ENCODE assay signal across 13 mouse cellular contexts in the genomic region with DNA sequence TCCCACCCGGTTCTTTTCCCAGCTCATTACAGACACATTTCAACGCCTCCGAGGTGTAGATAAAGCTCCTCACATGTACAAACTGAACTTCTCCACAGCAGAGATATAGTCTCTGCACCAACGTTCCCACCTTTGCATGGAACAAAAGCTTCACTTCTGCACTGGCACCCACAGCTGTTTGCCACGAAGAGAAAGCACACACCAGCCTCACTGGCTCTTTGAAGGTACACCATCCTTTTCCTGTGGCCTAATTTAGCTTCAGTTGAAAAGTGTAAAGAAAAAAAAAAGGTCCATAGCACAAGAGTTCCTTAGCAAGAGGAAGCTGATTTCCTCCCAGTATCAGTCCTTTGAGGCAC. TPM values are rescaled to one million over a fixed set of nuclear protein-coding genes. Genes with fewer than 3 reads are reported as not detected.
DNase-seq lines count a peak whose midpoint lies in the region; ATAC-seq and TF ChIP-seq lines count a peak whose summit lies in the region.
"Had no signal": no experiment of that assay in that cellular context is flagged by ENCODE, and none has a peak within 500 bp of the region (broad histone marks: within the 10 kb centered on the region; RNA-seq: fewer than 3 reads in every experiment).

No protein-coding gene starts in this region.

- H3K9ac ChIP-seq in heart, embryonic 12.5 days: 0 out of 2 replicates have a peak overlapping the region, but pooled peaks have one; percentile 13
- H3K9ac ChIP-seq: embryonic facial prominence, embryonic 12.5 days; forebrain, embryonic 12.5 days had no signal

- no peaks in the 10 kb centered on the region for H3K9me3 ChIP-seq in heart, embryonic 12.5 days (replicated peaks)
- H3K9me3 ChIP-seq: embryonic facial prominence, embryonic 12.5 days; forebrain, embryonic 12.5 days had no signal

- peaks cover 22% of the 10 kb centered on the region for H3K4me1 ChIP-seq in heart, embryonic 12.5 days (replicated peaks)
- H3K4me1 ChIP-seq: embryonic facial prominence, embryonic 12.5 days; forebrain, embryonic 12.5 days had no signal

- no peak overlapping the region for H3K4me3 ChIP-seq in heart, embryonic 12.5 days
- 0 out of 2 replicates have a peak overlapping the region, but pooled peaks have one; percentile 7 for H3K4me3 ChIP-seq in left cerebral cortex, adult 2 months
- H3K4me3 ChIP-seq: embryonic facial prominence, embryonic 12.5 days; forebrain, embryonic 12.5 days had no signal

- no peaks in the 10 kb centered on the region for H3K27me3 ChIP-seq in heart, embryonic 12.5 days (replicated peaks)
- H3K27me3 ChIP-seq: embryonic facial prominence, embryonic 12.5 days; forebrain, embryonic 12.5 days had no signal

- intact Hi-C loops in left cerebral cortex, adult 2 months (cut with DNase I): no loop called here
- intact Hi-C loops in left cerebral cortex, postnatal 36 days (cut with DNase I): no loop called here

- 22% methylated on average over 5 of the region's 5 CpGs for WGBS in heart, embryonic 12.5 days

- H3K4me2 ChIP-seq in heart, embryonic 12.5 days: peak overlapping the region; percentile 33
- H3K4me2 ChIP-seq: embryonic facial prominence, embryonic 12.5 days; forebrain, embryonic 12.5 days; midbrain, embryonic 11.5 days had no signal

- H3K36me3 ChIP-seq in heart, embryonic 12.5 days: no peaks in the 10 kb centered on the region
- H3K36me3 ChIP-seq: embryonic facial prominence, embryonic 12.5 days; forebrain, embryonic 12.5 days had no signal

- DNase-seq in heart, postnatal 4 days: no peak
- no peak for DNase-seq in left cerebral cortex, adult 2 months (ENCODE audit: extremely low spot score in 1 of 2, low spot score in 2 of 2)
- no peak for DNase-seq in left cerebral cortex, postnatal 36 days (ENCODE audit: low spot score in 2 of 2)
- peak; percentile 66 for DNase-seq in thymus, postnatal 14 days
- DNase-seq in lung, postnatal 36 days: no peak
- no peak for DNase-seq in retina, postnatal 1 day
- DNase-seq: cerebellum, adult 8-10 months; gastrocnemius, postnatal 14 days had no signal

- no peak for TF ChIP-seq CTCF in left cerebral cortex, adult 2 months (IDR thresholded peaks at IDR 0.05)

- no peak; the same call in 1 of the 2 replicates for ATAC-seq in heart, embryonic 12.5 days (ENCODE audit: insufficient number of reproducible peaks, low FRiP score)
- ATAC-seq in granulocyte monocyte progenitor cell, adult 5-6 weeks (replicated peaks; ENCODE audit: poor library complexity, severe bottlenecking): peak; percentile 48

- no peak overlapping the region for H3K27ac ChIP-seq in heart, embryonic 12.5 days (ENCODE audit: poor library complexity, severe bottlenecking)
- peak overlapping the region; percentile 38; the same call in 1 of the 2 replicates for H3K27ac ChIP-seq in left cerebral cortex, adult 2 months
- H3K27ac ChIP-seq: embryonic facial prominence, embryonic 12.5 days; forebrain, embryonic 12.5 days had no signal

RNA-seq across cellular contexts. Expression of a gene that starts 25.9 kb away (rescaled TPM):
- polyA plus RNA-seq in heart, embryonic 12.5 days (2016; fragmentation: Nextera tagmentation; extraction: Ambion mirVana): 8.8 and 9.9 TPM in 2 replicates
- total RNA-seq in heart, postnatal 4 days (2021): 10 to 100 TPM; 13.6 to 16.0 TPM
- 10 to 100 TPM; 14.5 to 17.5 TPM for total RNA-seq in left cerebral cortex, adult 2 months (2021)
- 10 to 100 TPM; 11.0 to 16.1 TPM for total RNA-seq in left cerebral cortex, postnatal 36 days (2021)
- 44.5 and 49.6 TPM in 2 replicates for total RNA-seq in granulocyte monocyte progenitor cell, adult 5-6 weeks (2014; fragmentation: Nextera tagmentation)
- total RNA-seq in granulocyte monocyte progenitor cell, adult 5-6 weeks (2017): 26.2 and 26.3 TPM in 2 replicates
